Mouse (Mus musculus): Measurements from ENCODE around the gene Clec12b. TPM values are rescaled to one million over a fixed set of nuclear protein-coding genes. Genes with fewer than 3 reads are reported as not detected.

Gene Clec12b
- total and polyA plus RNA-seq, 3 experiments: not detected

DNA sequence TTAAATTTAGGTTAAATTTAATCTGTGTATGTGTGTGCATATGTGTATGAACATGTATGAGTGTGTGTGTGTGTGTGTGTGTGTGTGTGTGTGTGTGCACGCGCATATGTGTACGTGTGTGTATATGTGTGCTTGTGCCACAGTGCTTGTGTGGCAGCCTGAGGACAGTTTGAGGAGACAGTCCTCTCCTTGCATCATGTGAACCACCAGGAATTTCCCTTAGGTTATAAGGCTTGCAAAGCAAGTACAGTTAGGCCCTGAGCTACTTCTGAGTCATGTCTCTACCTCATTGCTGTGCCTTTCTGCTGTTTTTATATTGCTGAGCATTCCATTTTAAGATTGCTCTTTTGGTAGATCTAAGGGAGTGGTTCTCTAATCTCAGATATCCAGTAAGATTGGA lies 34.6 kb downstream of the Clec12b start:
- H3K9ac ChIP-seq (ENCODE audit: control insufficient read depth, low read depth, low read length, poor library complexity, severe bottlenecking): no peak overlapping the region
- H3K36me3 ChIP-seq (ENCODE audit: control insufficient read depth in 1 of 2, insufficient read depth in 2 of 2, low read length in 2 of 2): peaks cover 0 to 6% of the 10 kb centered on the region in 2 experiments; a peak in 2 of 4 replicates
- H3K27ac ChIP-seq (ENCODE audit: control insufficient read depth, low read depth, low read length): no peak overlapping the region
- no peak for DNase-seq (ENCODE audit: low read depth, low spot score)
- H3K4me1 ChIP-seq (ENCODE audit: control insufficient read depth in 1 of 2, insufficient read depth in 2 of 2, low read length in 2 of 2): peaks cover 3 to 6% of the 10 kb centered on the region in 2 experiments
- H3K9me3 ChIP-seq (replicated peaks; ENCODE audit: insufficient read depth, low read length): no peaks in the 10 kb centered on the region
- H3K27me3 ChIP-seq (ENCODE audit: control insufficient read depth in 1 of 2, insufficient read depth in 2 of 2, low read length in 2 of 2): no peaks in the 10 kb centered on the region; a peak in 1 of 4 replicates
- TF ChIP-seq HCFC1 (IDR thresholded peaks at IDR 0.05; ENCODE audit: low read depth, low read length): no peak
- TF ChIP-seq POLR2A (IDR thresholded peaks at IDR 0.05; ENCODE audit: control insufficient read depth in 1 of 2, insufficient read depth in 1 of 2, low read depth in 1 of 2, low read length in 2 of 2, poor library complexity in 1 of 2): no peak
- no peak for TF ChIP-seq RCOR1 (IDR thresholded peaks at IDR 0.05; ENCODE audit: low read depth, low read length)
- no peaks in the 10 kb centered on the region for H3K79me2 ChIP-seq (ENCODE audit: control insufficient read depth, insufficient read depth, low read length, poor library complexity)
- H3K4me3 ChIP-seq (ENCODE audit: control insufficient read depth in 1 of 2, insufficient read depth in 1 of 2, low read depth in 2 of 2, low read length in 2 of 2): no peak overlapping the region

DNA sequence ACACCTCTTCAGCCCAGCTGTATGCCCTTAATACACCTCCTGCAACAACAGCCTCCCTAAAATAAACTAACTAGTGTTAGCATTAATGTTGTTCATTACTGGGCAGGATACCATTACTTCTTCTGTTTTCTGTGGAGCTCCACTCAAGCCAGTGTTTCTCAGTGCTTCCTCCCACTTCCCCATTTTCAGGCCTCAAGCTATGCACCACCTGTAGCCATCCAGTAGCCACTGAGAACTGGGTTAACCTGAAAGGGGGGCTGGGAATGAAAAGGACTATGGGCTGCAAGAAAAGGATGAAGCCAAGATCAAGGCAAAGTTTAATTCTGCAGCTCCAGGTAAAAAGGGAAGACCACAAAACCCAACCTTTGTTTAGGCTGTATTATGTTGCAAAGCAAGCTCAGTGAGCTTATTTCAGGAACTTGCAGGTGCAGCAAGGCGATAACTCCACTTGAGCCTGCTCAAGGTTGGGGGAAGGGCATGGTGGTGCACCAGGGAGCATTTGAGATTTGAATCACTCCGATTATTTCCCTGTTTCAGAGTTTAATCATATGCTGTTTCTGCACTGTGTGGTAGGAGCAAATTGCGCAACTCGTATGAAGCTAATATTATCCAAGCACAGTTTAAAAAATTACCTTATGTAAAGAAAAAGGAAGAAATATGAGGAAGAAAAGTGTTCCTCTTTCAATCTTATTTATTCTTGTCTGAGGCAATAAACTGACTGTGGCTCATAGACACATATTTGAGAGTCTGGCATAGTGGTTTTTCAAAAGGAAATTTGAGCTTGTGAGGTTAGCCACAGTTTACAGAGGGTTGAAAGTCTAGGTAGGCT lies 35.9 kb downstream of the Clec12b start:
- H3K27me3 ChIP-seq (ENCODE audit: control insufficient read depth in 1 of 2, insufficient read depth in 2 of 2, low read length in 2 of 2): no peaks in the 10 kb centered on the region; a peak in 1 of 4 replicates
- H3K9me3 ChIP-seq (replicated peaks; ENCODE audit: insufficient read depth, low read length): no peaks in the 10 kb centered on the region
- no peaks in the 10 kb centered on the region for H3K79me2 ChIP-seq (ENCODE audit: control insufficient read depth, insufficient read depth, low read length, poor library complexity)
- DNase-seq (ENCODE audit: low read depth, low spot score): peak; percentile 86
- H3K9ac ChIP-seq (ENCODE audit: control insufficient read depth, low read depth, low read length, poor library complexity, severe bottlenecking): no peak overlapping the region
- H3K4me1 ChIP-seq (ENCODE audit: control insufficient read depth in 1 of 2, insufficient read depth in 2 of 2, low read length in 2 of 2): peaks cover 3 to 6% of the 10 kb centered on the region in 2 experiments
- peaks cover 0 to 6% of the 10 kb centered on the region in 2 experiments; a peak in 2 of 4 replicates for H3K36me3 ChIP-seq (ENCODE audit: control insufficient read depth in 1 of 2, insufficient read depth in 2 of 2, low read length in 2 of 2)
- H3K27ac ChIP-seq (ENCODE audit: control insufficient read depth, low read depth, low read length): peak overlapping the region; percentile 27; the same call in 1 of the 2 replicates
- no peak overlapping the region for H3K4me3 ChIP-seq (ENCODE audit: control insufficient read depth in 1 of 2, insufficient read depth in 1 of 2, low read depth in 2 of 2, low read length in 2 of 2)
- peak; percentile 76 for TF ChIP-seq TAL1 (IDR thresholded peaks at IDR 0.05; ENCODE audit: low read length)
- TF ChIP-seq E2F4 (IDR thresholded peaks at IDR 0.05; ENCODE audit: borderline replicate concordance, low read depth, low read length): no peak
- TF ChIP-seq RAD21 (IDR thresholded peaks at IDR 0.05; ENCODE audit: low read depth, low read length): no peak
- TF ChIP-seq ZNF384 (IDR thresholded peaks at IDR 0.05; ENCODE audit: low read depth, low read length): no peak
- no peak for TF ChIP-seq ZKSCAN1 (IDR thresholded peaks at IDR 0.05; ENCODE audit: low read depth, low read length)
- no peak for TF ChIP-seq USF2 (IDR thresholded peaks at IDR 0.05; ENCODE audit: borderline replicate concordance in 1 of 2, insufficient read depth in 1 of 2, low read depth in 1 of 2, low read length in 2 of 2)
- peak; percentile 81 to 85 for TF ChIP-seq EP300 (IDR thresholded peaks at IDR 0.05; ENCODE audit: low read depth in 1 of 2, low read length in 2 of 2)
- no peak for TF ChIP-seq POLR2A (IDR thresholded peaks at IDR 0.05; ENCODE audit: control insufficient read depth in 1 of 2, insufficient read depth in 1 of 2, low read depth in 1 of 2, low read length in 2 of 2, poor library complexity in 1 of 2)
- TF ChIP-seq MAX (IDR thresholded peaks at IDR 0.05; ENCODE audit: low read length): no peak
- no peak for TF ChIP-seq POLR2AphosphoS2 (IDR thresholded peaks at IDR 0.05; ENCODE audit: low read length)
- no peak for TF ChIP-seq KAT2A (conservative IDR thresholded peaks at IDR 0.05; ENCODE audit: low read depth, low read length)
- TF ChIP-seq ETS1 (IDR thresholded peaks at IDR 0.05; ENCODE audit: low read depth, low read length): peak; percentile 73
- no peak for TF ChIP-seq MYC (IDR thresholded peaks at IDR 0.05; ENCODE audit: low read depth, low read length)
- TF ChIP-seq MEF2A (IDR thresholded peaks at IDR 0.05; ENCODE audit: extremely low read depth, insufficient replicate concordance, low read depth, low read length, poor library complexity, severe bottlenecking): peak; percentile 60; the same call in 1 of the 2 replicates
- no peak for TF ChIP-seq JUND (IDR thresholded peaks at IDR 0.05; ENCODE audit: low read depth, low read length)
- TF ChIP-seq GATA1 (IDR thresholded peaks at IDR 0.05; ENCODE audit: low read depth, low read length): peak; percentile 85
- peak; percentile 91 for TF ChIP-seq TCF12 (IDR thresholded peaks at IDR 0.05; ENCODE audit: low read depth, low read length)
- no peak for TF ChIP-seq ZC3H11A (IDR thresholded peaks at IDR 0.05; ENCODE audit: low read depth, low read length)
- no peak for TF ChIP-seq UBTF (IDR thresholded peaks at IDR 0.05; ENCODE audit: borderline replicate concordance, insufficient read depth, low read depth, low read length)
- peak; percentile 60 for TF ChIP-seq CHD2 (IDR thresholded peaks at IDR 0.05; ENCODE audit: low read length)
- TF ChIP-seq USF1 (IDR thresholded peaks at IDR 0.05; ENCODE audit: low read depth, low read length): no peak
- TF ChIP-seq SIN3A (IDR thresholded peaks at IDR 0.05; ENCODE audit: low read length): peak; percentile 62
- TF ChIP-seq MAZ (IDR thresholded peaks at IDR 0.05; ENCODE audit: low read depth, low read length): no peak
- TF ChIP-seq POLR2AphosphoS5 (IDR thresholded peaks at IDR 0.05; ENCODE audit: borderline replicate concordance, low read depth, low read length): no peak
- no peak for TF ChIP-seq ZMIZ1 (IDR thresholded peaks at IDR 0.05; ENCODE audit: low read depth, low read length)
- no peak for TF ChIP-seq HCFC1 (IDR thresholded peaks at IDR 0.05; ENCODE audit: low read depth, low read length)
- no peak for TF ChIP-seq NRF1 (IDR thresholded peaks at IDR 0.05; ENCODE audit: insufficient read depth, low read depth, low read length, poor library complexity, severe bottlenecking)
